Mouse (Mus musculus): Measurements from ENCODE around the gene Tha1. TPM values are rescaled to one million over a fixed set of nuclear protein-coding genes. Genes with fewer than 3 reads are reported as not detected.

The Tha1 gene
- 1 to 10 TPM; 4.7 to 5.6 TPM for total RNA-seq (2021)
- long read RNA-seq, experiment 1, partial matches to known transcripts = 1 of 5 reads
- long read RNA-seq, experiment 1, other reads (novel, unspliced or antisense) = 2 of 5 reads
- long read RNA-seq, experiment 2, partial matches to known transcripts = 0 of 3 reads
- long read RNA-seq, experiment 2, other reads (novel, unspliced or antisense) = 1 of 3 reads

- peak; percentile 80 for DNase-seq
Measured at GRCm38 (mm10) chr11:117872861-117873608, at the start of gene Tha1. Gene Tha1 (minus strand): TSS chr11:117873481.

DNA sequence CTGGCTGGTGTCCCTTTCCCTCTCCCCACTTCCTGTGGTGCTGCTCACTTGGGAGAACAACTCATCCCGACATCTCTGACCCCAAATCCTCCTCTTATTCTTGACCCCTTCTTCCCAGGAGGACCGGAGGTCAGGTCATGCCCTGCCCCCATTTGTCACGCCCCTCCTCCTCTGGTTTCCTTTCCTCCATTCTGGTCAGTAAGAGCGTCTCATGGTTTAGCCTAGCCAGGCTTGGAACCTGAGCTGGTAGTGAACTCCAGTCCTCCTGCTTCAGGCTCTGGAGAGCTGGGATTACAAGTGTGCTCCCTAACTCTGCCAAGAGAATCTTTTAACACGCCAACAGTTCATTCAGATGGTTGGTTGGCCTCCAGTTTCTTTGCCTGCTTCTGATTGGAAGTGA, 45.9 kb upstream of the Tha1 start:
- DNase-seq = no peak

DNA sequence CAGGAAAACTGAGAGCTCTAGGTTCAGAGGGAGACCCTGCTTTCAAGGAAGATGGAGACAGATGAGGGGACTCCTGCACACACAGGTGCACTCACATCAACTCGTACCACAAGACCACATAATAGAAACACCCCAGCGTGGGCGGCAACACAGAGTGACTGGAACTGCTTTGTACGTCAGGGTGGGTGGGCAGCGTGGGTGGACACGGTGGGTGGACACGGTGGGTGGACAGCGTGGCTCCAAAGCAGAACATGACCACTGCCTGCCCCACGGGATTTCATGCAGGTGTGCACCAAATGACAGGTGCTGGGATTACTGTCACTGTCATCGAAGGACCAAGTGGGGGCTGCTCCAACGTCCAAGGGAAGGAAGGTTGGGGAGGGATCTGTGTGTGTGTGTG, 45.3 kb upstream of the Tha1 start:
- DNase-seq = no peak

- DNase-seq = no peak
Measured at GRCm38 (mm10) chr11:117915837-117916236, 42.6 kb upstream of the Tha1 start.

DNA sequence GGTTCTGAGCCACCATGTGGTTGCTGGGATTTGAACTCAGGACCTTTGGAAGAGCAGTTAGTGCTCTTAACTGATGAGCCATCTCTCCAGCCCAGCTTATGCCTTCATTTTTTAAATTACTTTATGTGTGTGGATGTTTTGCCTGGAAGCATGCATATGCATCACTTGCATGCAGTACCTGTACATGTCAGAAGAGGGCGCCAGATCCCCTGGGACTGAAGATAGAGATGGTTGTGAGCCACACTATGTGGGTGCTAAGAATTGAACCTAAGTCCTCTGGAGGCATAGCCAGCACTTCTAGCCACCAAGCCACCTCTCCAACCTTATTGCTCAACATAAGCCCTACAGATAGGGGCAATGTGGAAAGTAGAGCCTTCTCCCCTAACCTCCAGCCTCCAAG, 42.1 kb upstream of the Tha1 start:
- no peak for DNase-seq

GRCm38 (mm10) chr11:117914531-117914930, 41.2 kb upstream of the Tha1 start:
- DNase-seq = no peak

GRCm38 (mm10) chr11:117912684-117913352, 39.5 kb upstream of the Tha1 start:
- peak; percentile 89 for DNase-seq

- no peak for DNase-seq
Measured at GRCm38 (mm10) chr11:117909337-117909736, 36.1 kb upstream of the Tha1 start.

DNA sequence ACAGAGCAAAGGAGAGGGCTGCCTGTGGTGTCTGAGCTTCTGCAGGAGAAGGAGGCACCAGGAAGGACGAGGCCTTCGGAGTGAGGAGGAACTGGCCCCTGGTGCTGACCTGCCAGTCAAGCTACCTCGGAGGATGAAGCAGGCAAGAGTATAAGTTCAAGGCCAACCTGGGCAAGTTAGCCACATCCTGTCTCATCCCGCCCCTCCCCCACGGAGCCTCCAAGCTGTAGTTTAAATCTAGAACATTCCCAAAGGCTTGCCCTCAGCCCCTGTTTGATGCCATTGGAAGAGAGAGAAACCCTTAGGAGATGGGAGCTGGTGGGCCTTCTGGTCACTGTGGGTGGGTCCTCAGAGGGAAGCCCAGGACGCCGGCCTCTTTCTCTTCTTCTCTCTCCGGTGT, 31.2 kb upstream of the Tha1 start:
- DNase-seq = no peak

GRCm38 (mm10) chr11:117902282-117902681, 29.0 kb upstream of the Tha1 start:
- no peak for DNase-seq

DNA sequence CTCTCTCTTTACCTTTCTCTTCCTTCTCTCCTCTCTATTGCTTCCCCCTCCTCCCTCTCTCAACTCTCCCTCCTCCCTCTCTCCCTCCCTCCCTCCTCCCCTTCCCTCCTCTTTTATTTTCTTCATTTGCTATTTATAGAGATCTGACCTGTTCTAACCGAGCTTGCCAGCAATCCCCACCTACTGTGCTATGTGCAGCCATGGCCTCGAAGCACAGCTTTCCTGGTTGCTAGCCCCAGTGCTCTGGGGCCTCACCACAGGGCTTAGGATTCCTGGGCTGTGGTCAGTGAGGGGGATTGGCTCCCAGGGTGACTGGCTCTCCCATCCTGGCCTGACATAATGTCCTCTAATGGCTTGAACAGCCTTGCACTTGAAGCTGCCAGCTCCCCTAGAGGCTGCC, 23.3 kb upstream of the Tha1 start:
- DNase-seq = no peak

GRCm38 (mm10) chr11:117894676-117895075, 21.4 kb upstream of the Tha1 start:
- no peak for DNase-seq

DNA sequence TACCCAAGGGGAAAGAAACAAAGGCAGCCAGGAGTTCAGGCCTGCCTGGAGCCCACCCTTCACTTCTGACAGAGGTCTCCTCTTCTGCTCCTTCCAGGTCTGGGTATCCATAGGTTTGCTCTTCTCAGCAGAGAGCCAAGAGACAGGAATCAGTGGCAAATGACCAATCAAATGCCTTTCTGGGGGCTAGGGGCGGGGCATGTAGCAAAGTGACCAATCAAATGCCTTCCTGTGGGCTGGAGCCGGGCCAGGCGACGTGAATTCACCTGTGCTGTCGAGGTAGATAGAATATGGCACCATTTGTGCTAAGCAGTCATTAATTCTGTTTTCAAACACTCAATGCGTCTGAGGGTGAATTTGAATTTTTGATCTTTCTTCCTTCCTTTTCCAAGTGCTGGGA, 18.9 kb upstream of the Tha1 start:
- DNase-seq = no peak

- no peak for DNase-seq
Measured at GRCm38 (mm10) chr11:117891581-117892175, 18.4 kb upstream of the Tha1 start.

GRCm38 (mm10) chr11:117890519-117891282, 17.4 kb upstream of the Tha1 start:
- peak; percentile 62 for DNase-seq

GRCm38 (mm10) chr11:117889887-117890340, 16.6 kb upstream of the Tha1 start:
- DNase-seq = no peak

DNA sequence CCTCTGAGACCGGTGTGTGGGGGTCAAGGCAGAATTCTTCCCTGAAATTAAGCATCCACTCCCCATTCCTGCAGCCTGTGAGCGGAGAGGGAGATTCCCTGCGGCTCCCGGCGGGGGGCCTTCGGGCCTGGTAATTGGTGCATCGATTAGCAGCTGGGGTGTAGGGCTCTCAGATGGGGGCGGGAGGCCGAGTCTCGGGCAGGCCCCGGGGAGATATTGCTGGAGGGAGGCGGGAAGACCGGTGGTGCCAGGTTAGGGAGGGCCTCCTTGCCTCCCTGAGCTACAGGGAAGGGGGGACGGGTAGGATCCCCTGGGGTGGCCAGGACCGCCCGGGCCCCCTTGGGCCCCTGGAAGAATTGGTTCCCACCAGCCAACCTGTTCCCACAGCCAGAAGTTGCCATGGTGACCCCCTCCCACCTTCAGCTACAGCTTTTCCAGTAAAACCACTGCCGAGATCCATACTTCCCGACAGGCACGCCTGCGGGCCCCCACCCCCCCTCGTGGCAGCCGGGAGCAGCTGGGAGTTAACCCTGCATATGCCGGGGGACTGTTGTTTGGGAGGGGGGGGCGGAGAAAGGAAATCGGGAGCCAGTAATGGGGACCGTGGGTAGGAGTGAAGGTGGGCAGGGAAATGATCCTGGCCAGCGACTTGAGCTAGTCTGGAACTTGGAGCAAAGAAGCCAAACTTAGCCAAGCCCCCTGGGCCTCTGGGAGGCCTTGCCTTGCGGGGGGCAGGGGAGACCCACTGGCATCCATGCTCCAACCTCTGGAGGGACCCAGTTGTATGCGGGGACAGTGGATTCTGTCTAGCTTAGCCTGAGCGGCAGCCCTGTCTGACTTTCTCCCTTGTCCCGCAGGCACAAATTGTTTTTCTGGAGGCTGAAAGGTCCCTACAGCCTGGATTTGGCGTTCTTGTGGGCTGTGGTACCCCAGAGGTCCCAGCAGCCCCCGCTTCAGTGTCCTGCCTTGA, 15.9 kb upstream of the Tha1 start:
- DNase-seq = peak; percentile 50

GRCm38 (mm10) chr11:117888168-117888852, 15.0 kb upstream of the Tha1 start:
- DNase-seq = no peak

GRCm38 (mm10) chr11:117886000-117886399, 12.7 kb upstream of the Tha1 start:
- no peak for DNase-seq

- no peak for DNase-seq
Measured at GRCm38 (mm10) chr11:117882208-117882607, 8.9 kb upstream of the Tha1 start.
